Mouse (Mus musculus) thymus, adult 18-20 months (tissue): ENCODE measurements at regions not wholly inside any gene's neighbourhood (a gene's known extent, or its start where the extent isn't known, plus 50 kb on each side); places are given as distances from the start of the nearest gene placed in this dataset.
"Not testable (repeated sequence)": the region's sequence is repeated elsewhere in the genome, so short reads cannot be mapped to it uniquely, and the experiment has no call there.

ENCODE experiments used
- DNase-seq, 2 experiments: peaks; one replicate each; pipeline ENCODE4 v3.0.0; 2022; ENCODE audit warnings: mixed read lengths in 2 of 2

DNA sequence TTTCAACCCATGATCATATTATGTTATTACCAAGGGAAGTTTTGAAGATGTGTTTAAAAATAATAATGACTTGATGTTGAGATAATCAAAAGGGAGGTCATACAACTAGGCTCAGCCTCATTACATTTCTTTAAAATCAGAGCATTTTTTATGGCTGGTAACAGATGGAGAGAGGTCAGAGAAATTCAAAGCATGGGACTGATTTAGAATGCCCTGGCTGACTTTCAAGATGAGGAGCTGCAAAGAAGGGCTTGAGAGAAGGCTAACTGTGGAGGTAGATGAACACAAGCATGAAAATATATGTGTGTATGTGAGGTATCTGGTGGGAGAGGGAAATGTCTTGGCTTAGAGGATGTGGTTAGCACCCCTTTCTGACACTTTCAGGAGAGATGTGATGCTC is 502.6 kb upstream of the Gdi2 start:
- DNase-seq = not testable (repeated sequence)

DNA sequence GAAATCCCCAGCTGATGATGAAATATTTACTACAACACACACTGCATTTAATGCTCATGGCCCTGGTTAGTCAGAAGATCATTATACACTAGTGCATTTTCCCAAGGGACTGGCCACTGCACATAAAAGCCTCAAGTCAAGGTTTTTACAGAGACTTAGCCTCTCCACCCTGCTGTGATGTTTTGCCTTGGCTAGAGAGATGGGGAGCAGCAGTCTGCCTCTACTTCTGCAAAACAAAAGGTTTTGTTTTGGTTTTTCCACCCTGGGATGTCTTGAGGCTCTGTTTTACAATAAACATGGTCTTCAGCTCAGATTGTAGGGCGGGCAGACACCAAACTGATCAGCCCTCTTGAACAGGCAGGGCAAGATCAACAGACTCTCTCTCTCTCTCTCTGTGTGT is 500.9 kb upstream of the Gdi2 start:
- peak; percentile 1 to 9 for DNase-seq

DNA sequence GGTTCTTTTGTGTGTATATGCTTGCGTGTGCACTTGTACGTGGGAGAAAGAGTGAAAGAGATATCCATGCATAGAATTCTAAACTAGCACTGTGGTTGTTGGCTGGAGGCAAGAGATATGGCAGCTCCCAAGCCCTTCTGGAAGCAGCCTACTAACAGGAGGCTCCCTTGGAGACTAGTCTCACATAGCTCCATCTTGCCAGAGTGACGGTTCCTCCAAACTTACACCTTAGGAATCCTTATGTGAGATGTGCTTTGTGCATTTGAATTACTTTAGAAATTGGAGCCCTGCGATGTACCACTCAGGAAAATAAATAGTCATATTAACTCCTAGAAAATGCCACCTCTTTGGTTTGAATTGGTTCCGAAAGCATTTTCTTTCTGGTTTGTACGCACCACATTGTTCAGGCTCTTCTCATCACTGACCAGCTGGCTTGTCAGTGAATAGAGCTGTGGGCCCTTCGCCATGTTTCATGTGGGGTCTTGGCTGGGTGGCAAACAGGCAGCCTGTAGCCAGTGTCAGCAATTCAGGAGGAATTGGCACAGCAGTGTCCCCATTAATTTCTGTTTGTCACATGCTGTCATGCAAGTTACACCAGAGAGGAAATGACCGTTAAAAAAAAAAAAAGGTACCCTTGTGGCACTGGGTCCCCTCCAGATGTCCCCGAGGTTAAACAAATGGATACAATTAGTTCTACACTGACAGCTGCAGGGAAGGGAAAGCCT is 491.3 kb upstream of the Gdi2 start:
- not testable (repeated sequence) for DNase-seq

DNA sequence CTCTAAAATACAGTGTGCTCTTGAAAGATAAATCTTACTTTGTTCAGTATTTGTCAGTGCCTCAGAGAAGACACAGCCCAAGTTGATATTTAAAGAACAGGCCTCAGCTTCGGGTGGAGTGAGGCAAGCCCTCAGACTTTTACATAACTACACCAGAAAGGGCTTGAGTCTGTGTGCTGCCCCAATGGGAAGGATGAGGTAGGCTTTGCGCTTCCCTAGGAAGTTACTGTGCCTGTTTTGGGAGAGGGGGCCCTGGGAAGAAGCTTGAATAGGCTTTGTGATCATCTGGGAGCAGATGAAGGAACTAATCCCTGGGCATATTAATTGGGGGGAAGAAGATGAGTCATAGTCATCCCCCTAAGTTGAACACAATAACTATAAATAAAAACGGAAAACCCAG is 454.4 kb upstream of the Gdi2 start:
- DNase-seq = not testable (repeated sequence)

DNA sequence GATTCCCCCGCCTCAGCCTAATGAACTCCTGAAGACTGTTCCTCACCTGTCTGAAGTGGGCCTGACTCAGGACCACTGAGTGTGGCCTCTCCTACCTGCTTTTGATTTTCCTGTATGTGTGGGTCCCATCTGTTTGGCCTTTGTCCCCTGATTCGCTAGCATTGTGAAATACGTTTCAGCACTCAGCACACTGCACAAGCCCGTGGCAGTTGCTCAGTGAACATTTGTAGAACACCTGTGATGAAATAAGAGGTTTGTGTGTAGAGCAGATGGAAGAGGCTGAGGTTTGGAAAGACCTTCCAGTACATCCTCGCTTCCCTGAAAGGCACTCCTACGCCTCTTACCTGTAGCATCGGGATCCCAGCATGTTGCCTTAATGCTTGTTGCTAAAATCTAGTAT is 447.9 kb upstream of the Gdi2 start:
- not testable (repeated sequence) for DNase-seq

DNA sequence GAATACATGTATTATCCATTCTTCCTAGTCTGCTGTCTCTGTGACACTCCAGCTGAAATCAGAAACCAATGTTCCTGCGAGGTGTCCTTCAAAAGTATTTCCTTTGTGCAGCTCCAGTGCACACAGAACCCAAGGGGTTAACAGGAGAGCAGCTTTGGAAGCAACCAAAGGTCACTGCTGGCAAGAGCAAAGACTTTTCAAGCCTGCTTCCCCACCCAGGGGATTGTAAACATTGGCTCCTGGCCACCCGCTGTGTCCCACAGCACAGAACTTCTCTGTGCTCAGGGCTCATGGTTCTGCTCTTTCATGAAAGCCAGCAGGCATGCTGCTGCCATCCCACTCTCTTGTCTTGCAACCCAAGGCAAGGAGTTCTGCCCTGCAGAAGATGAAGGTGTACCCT is 431.3 kb upstream of the Gdi2 start:
- not testable (repeated sequence) for DNase-seq

DNA sequence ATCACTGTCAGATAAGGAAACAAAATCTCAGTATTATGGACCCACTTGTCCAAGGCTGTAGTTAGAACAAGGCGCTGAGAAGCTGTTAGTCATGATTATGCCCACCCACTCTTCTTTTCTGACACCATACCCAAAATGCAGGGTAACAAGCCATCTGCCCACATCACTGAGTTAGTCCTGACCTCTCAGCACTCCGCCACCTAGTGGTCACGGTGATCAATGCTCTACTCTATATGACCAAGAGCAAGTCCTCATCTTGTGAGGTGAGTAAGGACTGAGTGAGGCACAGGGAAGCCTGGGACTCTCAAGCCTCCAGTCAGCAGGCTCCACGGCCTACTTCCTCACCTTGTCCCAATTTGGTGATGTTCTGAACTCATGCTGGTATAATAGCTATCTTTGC is 409.7 kb upstream of the Gdi2 start:
- DNase-seq = not testable (repeated sequence)

DNA sequence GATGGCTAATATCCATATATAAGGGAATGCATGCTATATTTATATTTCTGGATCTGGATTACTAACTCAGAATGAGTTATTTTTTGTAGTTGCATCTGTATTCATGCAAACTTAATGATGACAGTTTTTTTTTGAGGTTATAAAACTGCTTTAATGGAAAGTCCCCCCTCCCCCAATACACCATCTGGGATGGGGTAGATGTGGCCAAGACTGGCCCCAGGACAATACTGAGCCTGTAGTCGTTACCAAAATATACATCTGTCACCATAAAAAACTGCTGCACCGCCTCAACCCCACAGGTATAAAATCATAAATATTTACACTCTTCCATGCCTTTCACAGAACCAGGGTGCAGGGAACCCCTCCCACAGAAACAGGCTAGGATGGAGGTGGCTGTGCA is 400.6 kb upstream of the Gdi2 start:
- DNase-seq = not testable (repeated sequence)

DNA sequence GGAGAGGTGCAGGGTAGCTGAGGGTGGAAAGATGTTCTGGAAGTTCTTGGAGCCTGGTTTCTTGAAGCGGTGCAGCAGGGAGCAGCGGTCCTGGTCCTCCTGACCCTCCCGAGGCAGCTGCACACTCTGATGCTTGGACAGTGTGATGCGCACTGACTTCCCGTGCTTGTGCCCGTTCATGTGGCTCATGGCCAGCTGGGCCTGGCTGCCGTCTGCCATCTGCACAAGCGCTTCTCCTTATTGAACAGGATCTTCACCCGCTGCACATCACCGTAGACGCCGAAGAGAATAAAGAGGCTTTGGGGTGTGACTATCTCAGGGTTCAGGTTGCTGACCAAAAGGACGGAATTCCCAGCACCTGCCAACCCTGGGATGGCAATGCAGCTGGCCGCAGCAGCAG is 399.2 kb upstream of the Gdi2 start:
- no peak for DNase-seq

DNA sequence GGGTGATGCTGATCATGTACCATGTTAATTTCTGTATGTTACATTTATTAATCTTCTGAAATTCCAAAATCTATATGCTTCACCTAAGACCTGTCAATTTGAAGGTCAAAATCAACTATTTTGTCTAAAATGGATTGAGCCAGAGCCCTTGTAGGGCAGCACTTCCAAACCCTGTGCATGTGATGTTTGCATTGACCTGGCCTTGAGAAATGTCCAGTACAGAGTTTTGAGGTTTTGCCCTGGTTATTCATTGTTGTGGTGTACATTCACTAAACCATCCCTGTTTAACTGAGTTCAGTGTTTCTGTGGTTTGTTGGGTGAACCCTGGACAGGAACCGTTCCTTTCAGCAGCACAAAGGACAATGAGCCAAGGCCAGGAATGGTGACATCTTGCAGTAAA is 392.4 kb upstream of the Gdi2 start:
- not testable (repeated sequence) for DNase-seq
